Mouse (Mus musculus) embryonic facial prominence, embryonic 14.5 days (tissue): ENCODE results near the gene Thsd4. TPM values are rescaled to one million over a fixed set of nuclear protein-coding genes. Genes with fewer than 3 reads are reported as not detected.
A peak's percentile ranks its signal among the peaks of the same experiment; 100 is the strongest.

Experiments used
- ATAC-seq: fragments of 200-750 bp; cut with Nextera tagmentation; 2 replicates; pipeline ENCODE4 v1.8.0; 2017; ENCODE audit warnings: low read depth, moderate number of reproducible peaks, moderate TSS enrichment
- DNase-seq: peaks from one replicate; pipeline ENCODE4 v3.0.0-alpha.2; 2015; ENCODE audit warnings: low spot score
- H3K27ac ChIP-seq: fragments of 300-500 bp; sonication (generic); replicated peaks from 2 replicates; pipeline ENCODE4 v1.5.1; 2014; ENCODE audit warnings: low read depth, mild to moderate bottlenecking, low read length, moderate library complexity
- H3K27me3 ChIP-seq: fragments of 300-500 bp; sonication (generic); replicated peaks from 2 replicates; pipeline ENCODE4 v1.6.1; 2014; ENCODE audit warnings: low read length; ENCODE audit not compliant: control insufficient read depth, insufficient read depth
- H3K36me3 ChIP-seq: fragments of 300-500 bp; sonication (generic); 2 replicates; pipeline ENCODE4 v1.6.1; 2014; ENCODE audit warnings: low read length, mixed read lengths; ENCODE audit not compliant: control insufficient read depth, insufficient read depth
- H3K4me1 ChIP-seq: fragments of 300-500 bp; sonication (generic); 2 replicates; pipeline ENCODE4 v1.6.1; 2014; ENCODE audit warnings: antibody characterized with exemption, low read length; ENCODE audit not compliant: control insufficient read depth, insufficient read depth
- H3K4me2 ChIP-seq: fragments of 300-500 bp; sonication (generic); 2 replicates; pipeline ENCODE4 v1.6.1; 2014; ENCODE audit warnings: low read depth, mild to moderate bottlenecking, low read length, moderate library complexity, mixed read lengths
- H3K4me3 ChIP-seq: fragments of 300-500 bp; sonication (generic); 2 replicates; pipeline ENCODE4 v1.5.1; 2014; ENCODE audit warnings: low read depth, mild to moderate bottlenecking, low read length
- H3K9ac ChIP-seq: fragments of 300-500 bp; sonication (generic); 2 replicates; pipeline ENCODE4 v1.6.1; 2014; ENCODE audit warnings: low read depth, mild to moderate bottlenecking, low read length, moderate library complexity, mixed read lengths
- H3K9me3 ChIP-seq: fragments of 300-500 bp; sonication (generic); 2 replicates; pipeline ENCODE4 v1.6.1; 2016; ENCODE audit warnings: low read length; ENCODE audit not compliant: control insufficient read depth
- WGBS: fragments of 180-500 bp; shearing (Covaris S2); extraction: QIAGEN DNeasy Blood & Tissue Kit; methylation state at CpG from one replicate; pipeline ENCODE4 v1.1.7; 2014; 5-methylcytosine and 5-hydroxymethylcytosine counted together
- polyA plus RNA-seq: library from polyadenylated mRNA; unstranded; fragments of >200 nt; fragmentation: Nextera tagmentation; extraction: Ambion mirVana; gene quantifications from 2 replicates; pipeline ENCODE4 v1.2.1, GENCODE M21; 2014

The Thsd4 gene
- polyA plus RNA-seq, 1 experiment from 2014 or later, result 26.1 TPM

DNA sequence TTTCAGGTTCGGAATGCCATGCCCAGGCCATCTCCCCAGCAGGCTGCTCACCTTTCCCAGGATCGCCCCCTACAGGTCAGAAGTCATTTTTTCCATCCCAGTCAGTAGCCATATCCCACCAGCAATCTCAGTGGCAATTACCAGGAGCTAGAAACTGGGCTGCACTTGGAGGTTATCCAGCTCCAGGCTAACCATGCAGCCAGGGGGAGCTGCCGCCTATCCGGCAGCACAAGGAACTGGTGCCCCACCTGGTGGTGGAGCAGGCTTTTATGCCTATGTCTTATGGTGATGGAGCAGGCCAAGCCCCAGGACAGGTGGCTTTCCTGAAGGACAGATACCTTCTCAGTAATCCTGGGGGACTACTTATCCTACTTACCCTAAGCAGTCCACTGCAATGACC, 26.3 kb upstream of the Thsd4 start:
- H3K27ac ChIP-seq, result no peak overlapping the region
- DNase-seq (peak; percentile 65), ATAC-seq (0 out of 2 replicates have a peak, but pooled peaks have one; percentile 41)

DNA sequence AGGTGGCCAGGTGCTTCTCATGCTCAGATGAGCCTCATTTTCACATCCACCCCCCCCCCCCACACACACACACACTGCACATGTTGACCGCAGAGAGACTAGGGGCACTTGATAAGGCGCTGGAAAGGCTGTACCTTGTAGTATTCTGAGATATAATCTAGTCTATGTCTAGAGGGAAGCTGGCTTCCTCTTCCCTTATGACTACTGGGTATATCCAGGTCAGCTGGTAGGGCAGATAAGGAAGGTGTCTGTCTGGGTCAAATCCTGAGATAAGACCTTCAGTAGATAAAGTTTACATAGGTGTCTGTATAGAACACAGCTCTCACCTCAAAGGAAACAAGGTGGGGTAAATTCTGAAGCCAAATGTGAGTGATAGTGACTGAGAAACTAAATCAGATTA, 24.3 kb upstream of the Thsd4 start:
- Histone ChIP-seq H3K9me3 (no peaks in the 10 kb centered on the region), H3K27me3 (no peaks in the 10 kb centered on the region), H3K9ac (no peak overlapping the region), H3K27ac (no peak overlapping the region), H3K36me3 (no peaks in the 10 kb centered on the region), H3K4me1 (no peaks in the 10 kb centered on the region), H3K4me2 (no peak overlapping the region), H3K4me3 (no peak overlapping the region)
- ATAC-seq (no peak), DNase-seq (no peak)
- WGBS, result 90% methylated on average over 2 of the region's 2 CpGs

More for the DNA sequence above, 26.3 kb upstream of the Thsd4 start:
- Histone ChIP-seq H3K9ac (no peak overlapping the region), H3K36me3 (no peaks in the 10 kb centered on the region), H3K9me3 (no peaks in the 10 kb centered on the region), H3K4me1 (no peaks in the 10 kb centered on the region), H3K4me2 (no peak overlapping the region), H3K27me3 (no peaks in the 10 kb centered on the region), H3K4me3 (no peak overlapping the region)
- WGBS, result 27% methylated on average over 4 of the region's 4 CpGs

DNA sequence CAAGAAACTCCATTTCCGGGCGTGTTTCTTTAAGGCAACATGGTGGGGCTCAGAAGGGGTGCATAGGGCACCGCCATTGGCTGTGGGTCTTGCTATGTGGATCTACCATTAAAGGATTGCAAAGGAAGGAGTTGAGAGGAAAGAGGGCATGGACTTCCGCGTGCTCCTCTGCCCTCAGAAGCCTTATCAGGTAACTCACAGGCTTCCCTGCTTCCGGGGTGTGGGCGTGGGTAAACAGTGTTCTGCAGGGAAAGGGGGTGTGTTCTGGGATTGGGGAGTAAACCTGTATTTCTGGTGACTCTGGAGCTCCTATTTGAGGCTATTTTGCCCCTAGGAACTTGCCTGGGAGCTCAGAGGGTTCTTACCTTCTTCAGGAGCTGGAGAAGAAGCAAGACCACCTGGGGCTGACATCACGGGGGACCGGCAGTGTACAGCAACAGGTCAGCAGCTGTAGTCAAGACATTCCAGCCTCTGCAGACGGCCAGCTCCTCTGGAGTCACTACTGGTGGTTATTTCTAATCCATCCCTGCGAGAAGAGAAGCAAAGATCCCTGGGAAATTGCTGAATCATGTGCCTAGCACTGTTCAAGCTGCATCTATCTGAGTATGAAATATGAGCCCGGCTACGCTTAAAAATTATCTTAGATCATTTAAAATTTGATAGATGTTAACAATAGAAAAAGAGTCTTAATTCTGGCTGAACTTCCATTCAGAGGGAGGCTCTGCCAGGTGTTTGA, 23.7 kb upstream of the Thsd4 start:
- Histone ChIP-seq H3K4me1 (no peaks in the 10 kb centered on the region), H3K9me3 (no peaks in the 10 kb centered on the region), H3K36me3 (no peaks in the 10 kb centered on the region), H3K9ac (no peak overlapping the region), H3K27ac (no peak overlapping the region), H3K27me3 (no peaks in the 10 kb centered on the region), H3K4me3 (no peak overlapping the region), H3K4me2 (no peak overlapping the region)
- DNase-seq (no peak), ATAC-seq (no peak)
- 72% methylated on average over 13 of the region's 13 CpGs for whole genome bisulfite sequencing

DNA sequence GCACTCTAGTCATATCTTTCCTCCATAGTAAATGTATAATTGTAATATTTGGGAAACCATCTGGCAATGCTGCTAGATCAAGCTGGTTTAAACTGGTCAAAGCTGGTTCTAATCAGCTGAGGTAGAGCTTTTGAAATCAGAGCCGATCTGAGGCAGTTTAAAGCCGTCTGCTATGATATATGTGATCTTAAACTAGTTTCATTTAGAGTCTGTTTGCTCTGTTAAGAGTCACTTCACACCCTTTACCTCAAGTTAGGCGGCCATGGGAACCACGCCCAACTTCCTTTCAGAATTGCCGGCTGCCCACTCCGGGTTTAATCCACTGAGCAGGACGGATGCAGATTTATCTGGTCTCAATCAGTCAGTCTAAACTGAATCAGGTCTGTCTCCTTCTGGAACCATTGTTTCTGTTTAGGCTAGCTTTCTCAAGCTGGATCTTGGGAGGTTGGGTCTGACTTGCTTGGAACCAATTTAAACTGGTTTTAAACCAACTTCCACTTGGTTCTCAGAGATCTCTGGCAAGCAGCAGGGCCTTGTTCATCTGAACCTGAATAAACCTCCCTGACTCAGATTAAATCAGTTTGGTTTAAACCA, 21.7 kb upstream of the Thsd4 start:
- H3K4me1 ChIP-seq, result no peaks in the 10 kb centered on the region
- H3K27ac ChIP-seq, result no peak overlapping the region
- WGBS, result 50% methylated on average over 7 of the region's 7 CpGs
- H3K9me3 ChIP-seq, result no peaks in the 10 kb centered on the region
- H3K36me3 ChIP-seq, result no peaks in the 10 kb centered on the region
- H3K4me2 ChIP-seq, result no peak overlapping the region
- no peak for ATAC-seq
- H3K9ac ChIP-seq, result no peak overlapping the region
- H3K4me3 ChIP-seq, result no peak overlapping the region
- DNase-seq, result no peak
- no peaks in the 10 kb centered on the region for H3K27me3 ChIP-seq

DNA sequence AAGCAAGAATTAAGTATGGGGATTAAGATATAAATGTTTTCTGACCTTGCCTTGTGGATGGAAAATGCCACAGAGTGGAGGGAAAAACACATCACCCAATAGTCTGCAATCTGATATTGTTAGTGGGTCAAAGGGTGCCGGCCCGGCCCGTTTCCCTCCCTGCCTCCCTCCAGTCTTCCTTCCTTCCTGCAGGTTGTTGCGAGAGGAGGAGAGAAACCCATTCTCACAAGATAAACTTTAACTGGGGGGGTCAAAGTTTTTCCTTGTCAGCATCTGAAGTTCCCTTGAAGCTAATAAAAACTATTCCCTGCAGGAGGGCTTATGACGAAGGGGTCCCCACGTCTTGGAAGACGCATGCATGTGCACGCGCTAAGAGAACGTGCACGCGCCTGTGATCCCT, 8.5 kb upstream of the Thsd4 start:
- Histone ChIP-seq H3K9ac (no peak overlapping the region), H3K27ac (no peak overlapping the region), H3K36me3 (no peaks in the 10 kb centered on the region), H3K4me1 (0 out of 2 replicates have a peak, but pooled peaks cover 3% of the 10 kb centered on the region), H3K27me3 (no peaks in the 10 kb centered on the region), H3K9me3 (no peaks in the 10 kb centered on the region), H3K4me2 (no peak overlapping the region), H3K4me3 (no peak overlapping the region)
- no peak for DNase-seq
- WGBS, result 80% methylated on average over 12 of the region's 12 CpGs
- no peak for ATAC-seq

DNA sequence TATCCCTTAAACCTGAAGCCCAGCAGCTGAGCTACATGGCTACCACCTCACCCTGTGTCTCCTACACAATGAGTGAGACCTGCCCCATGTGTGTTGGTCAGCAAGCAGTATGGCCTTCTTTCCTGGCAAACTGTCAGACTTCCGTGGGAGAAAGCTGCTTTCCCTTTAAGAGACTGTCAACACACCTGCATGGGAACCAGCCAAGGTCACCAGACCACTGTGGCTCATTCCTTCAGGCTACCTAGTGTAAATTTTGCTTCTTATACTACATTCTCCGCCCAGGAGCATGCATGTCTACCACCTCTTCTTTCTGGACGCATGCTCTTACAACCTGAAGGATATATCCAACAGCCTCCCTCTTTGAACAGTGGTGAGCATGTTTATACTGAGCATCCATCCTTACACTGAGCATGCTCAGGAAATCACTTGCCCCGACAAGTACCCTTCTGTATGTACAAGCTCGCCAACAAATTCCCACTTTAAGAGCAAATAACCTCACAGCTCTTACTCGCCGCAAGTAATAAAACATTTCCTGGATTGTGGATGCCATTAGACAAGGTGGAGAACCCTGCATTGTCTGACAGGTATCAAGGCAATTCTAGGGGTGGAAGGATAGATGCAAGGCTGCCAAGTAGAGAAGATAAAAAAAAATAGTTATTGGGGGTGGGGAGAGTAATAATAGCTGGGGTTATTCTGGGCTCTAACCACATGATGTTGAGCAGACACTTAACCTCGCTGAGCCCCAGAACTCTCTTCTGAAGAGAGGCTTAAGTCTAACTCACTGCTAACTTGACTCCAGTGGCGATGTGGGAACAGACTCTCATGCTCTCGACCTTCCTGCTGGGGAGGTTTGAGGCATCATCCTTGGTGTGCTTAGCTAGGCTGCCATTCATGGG, 7.8 kb upstream of the Thsd4 start:
- H3K27ac ChIP-seq, result no peak overlapping the region
- no peak overlapping the region for H3K4me2 ChIP-seq
- 65% methylated on average over 10 of the region's 10 CpGs for WGBS
- H3K27me3 ChIP-seq, result no peaks in the 10 kb centered on the region
- H3K4me3 ChIP-seq, result no peak overlapping the region
- H3K9me3 ChIP-seq, result no peaks in the 10 kb centered on the region
- ATAC-seq, result no peak
- no peaks in the 10 kb centered on the region for H3K36me3 ChIP-seq
- no peak for DNase-seq
- H3K4me1 ChIP-seq, result 0 out of 2 replicates have a peak, but pooled peaks cover 3% of the 10 kb centered on the region
- H3K9ac ChIP-seq, result no peak overlapping the region

DNA sequence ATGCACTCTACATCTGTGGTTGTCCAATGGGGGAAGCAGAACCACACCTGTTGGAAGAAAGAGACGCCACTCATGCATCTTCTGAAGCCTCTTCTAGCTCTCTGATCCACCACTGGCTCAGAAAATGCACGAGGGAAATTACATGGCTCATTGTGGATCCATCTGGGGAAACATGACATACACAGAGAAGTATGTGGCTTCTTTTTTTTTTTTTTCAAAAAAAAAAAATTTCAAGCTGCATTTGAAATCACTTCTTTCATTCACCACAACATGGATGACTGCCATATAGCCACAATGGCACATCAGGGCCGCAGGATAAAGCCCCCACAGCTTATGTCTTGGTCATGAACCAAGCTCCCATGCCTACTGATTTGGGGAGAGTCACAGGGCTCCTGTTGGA, 6.4 kb upstream of the Thsd4 start:
- 71% methylated on average over 3 of the region's 3 CpGs for WGBS
- Histone ChIP-seq H3K4me1 (0 out of 2 replicates have a peak, but pooled peaks cover 3% of the 10 kb centered on the region), H3K4me3 (no peak overlapping the region), H3K27ac (no peak overlapping the region), H3K9me3 (no peaks in the 10 kb centered on the region), H3K9ac (no peak overlapping the region), H3K36me3 (no peaks in the 10 kb centered on the region), H3K27me3 (no peaks in the 10 kb centered on the region), H3K4me2 (no peak overlapping the region)
- no peak for ATAC-seq
- DNase-seq, result peak; percentile 58

DNA sequence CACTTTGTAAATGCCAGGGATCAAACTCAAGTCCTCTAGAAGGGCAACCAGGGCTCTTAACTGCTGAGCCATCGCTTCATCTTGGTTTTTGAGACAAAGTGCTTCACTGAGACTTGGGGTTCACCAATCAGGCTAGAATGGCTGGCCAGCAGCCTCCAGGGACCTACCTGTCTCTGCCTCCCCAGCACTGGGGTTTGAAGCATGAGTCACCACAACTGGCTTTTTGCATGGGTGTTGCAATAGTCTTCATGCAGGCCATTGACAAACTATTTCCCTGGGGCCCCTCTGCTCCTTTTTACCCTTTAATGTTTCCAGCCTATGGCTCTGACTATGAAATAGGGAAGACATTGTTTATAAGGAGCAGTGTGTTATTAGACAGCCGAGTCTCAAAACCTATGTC, 6.0 kb upstream of the Thsd4 start:
- ATAC-seq, result no peak
- WGBS, result 71% methylated on average over 2 of the region's 2 CpGs
- Histone ChIP-seq H3K36me3 (no peaks in the 10 kb centered on the region), H3K27ac (no peak overlapping the region), H3K9me3 (no peaks in the 10 kb centered on the region), H3K4me3 (no peak overlapping the region), H3K9ac (no peak overlapping the region), H3K27me3 (no peaks in the 10 kb centered on the region), H3K4me1 (0 out of 2 replicates have a peak, but pooled peaks cover 3% of the 10 kb centered on the region), H3K4me2 (no peak overlapping the region)
- no peak for DNase-seq
